Mouse (Mus musculus): Measurements from ENCODE around the gene Dcaf6.
A peak's percentile ranks its signal among the peaks of the same experiment; 100 is the strongest.
"Not testable (repeated sequence)": the region's sequence is repeated elsewhere in the genome, so short reads cannot be mapped to it uniquely, and the experiment has no call there.

Dcaf6 gene

GRCm38 (mm10) chr1:165421357-165421915 is 38.8 kb downstream of the Dcaf6 start:
- no peak for DNase-seq

- DNase-seq, result no peak
Measured at GRCm38 (mm10) chr1:165396401-165396805, 63.9 kb downstream of the Dcaf6 start.

- DNase-seq, result no peak
Measured at GRCm38 (mm10) chr1:165395940-165396339, 64.3 kb downstream of the Dcaf6 start.

- no peak for DNase-seq
Measured at GRCm38 (mm10) chr1:165394836-165395235, 65.4 kb downstream of the Dcaf6 start.

GRCm38 (mm10) chr1:165393033-165393432 is 67.2 kb downstream of the Dcaf6 start:
- DNase-seq, result no peak

- DNase-seq, result peak; percentile 22 to 31
Measured at GRCm38 (mm10) chr1:165388716-165389115, 71.6 kb downstream of the Dcaf6 start.

- no peak for DNase-seq
Measured at GRCm38 (mm10) chr1:165386525-165386923, 73.8 kb downstream of the Dcaf6 start.

GRCm38 (mm10) chr1:165385810-165386524 is 74.3 kb downstream of the Dcaf6 start:
- DNase-seq, result no peak

GRCm38 (mm10) chr1:165373839-165374238 is 86.4 kb downstream of the Dcaf6 start:
- peak; percentile 58 to 82 for DNase-seq

GRCm38 (mm10) chr1:165370990-165371389 is 89.3 kb downstream of the Dcaf6 start:
- DNase-seq, result no peak

- DNase-seq, result no peak
Measured at GRCm38 (mm10) chr1:165365057-165365456, 95.2 kb downstream of the Dcaf6 start.

GRCm38 (mm10) chr1:165363271-165363670 is 97.0 kb downstream of the Dcaf6 start:
- no peak for DNase-seq

GRCm38 (mm10) chr1:165356347-165356746 is 103.9 kb downstream of the Dcaf6 start:
- DNase-seq, result no peak

GRCm38 (mm10) chr1:165348627-165349026 is 111.6 kb downstream of the Dcaf6 start:
- no peak for DNase-seq

- no peak for DNase-seq
Measured at GRCm38 (mm10) chr1:165344453-165344852, 115.8 kb downstream of the Dcaf6 start.

- DNase-seq, result no peak
Measured at GRCm38 (mm10) chr1:165342126-165342525, 118.1 kb downstream of the Dcaf6 start.

- no peak for DNase-seq
Measured at GRCm38 (mm10) chr1:165332797-165333196, 127.5 kb downstream of the Dcaf6 start.

GRCm38 (mm10) chr1:165330859-165331258 is 129.4 kb downstream of the Dcaf6 start:
- no peak for DNase-seq

GRCm38 (mm10) chr1:165328384-165329289 is 131.6 kb downstream of the Dcaf6 start:
- not testable (repeated sequence) for DNase-seq

- DNase-seq, result no peak
Measured at GRCm38 (mm10) chr1:165327831-165328230, 132.4 kb downstream of the Dcaf6 start.

GRCm38 (mm10) chr1:165327370-165327769 is 132.9 kb downstream of the Dcaf6 start:
- DNase-seq, result no peak

- no peak for DNase-seq
Measured at GRCm38 (mm10) chr1:165322934-165323333, 137.3 kb downstream of the Dcaf6 start.

- DNase-seq, result no peak
Measured at GRCm38 (mm10) chr1:165321891-165322290, 138.4 kb downstream of the Dcaf6 start.
